Mouse (Mus musculus) testis, adult 2 months (tissue): Measurements from ENCODE around the gene Aif1l. TPM values are rescaled to one million over a fixed set of nuclear protein-coding genes. Genes with fewer than 3 reads are reported as not detected.

Experiments used
- H3K27ac ChIP-seq: fragments of 200-500 bp; 2 replicates; pipeline ENCODE4 v1.5.1; 2012; ENCODE audit warnings: low read depth, low read length; ENCODE audit not compliant: control insufficient read depth, insufficient read depth
- H3K27me3 ChIP-seq: fragments of 200-500 bp; 2 replicates; pipeline ENCODE4 v1.6.1; 2012; ENCODE audit warnings: mild to moderate bottlenecking, low read length, moderate library complexity; ENCODE audit not compliant: control insufficient read depth, insufficient read depth
- H3K36me3 ChIP-seq: fragments of 200-500 bp; 2 replicates; pipeline ENCODE4 v1.6.1; 2012; ENCODE audit warnings: mild to moderate bottlenecking, low read length; ENCODE audit not compliant: control insufficient read depth, insufficient read depth
- H3K4me1 ChIP-seq: fragments of 200-500 bp; 2 replicates; pipeline ENCODE4 v1.6.1; 2012; ENCODE audit warnings: low read length; ENCODE audit not compliant: control insufficient read depth, insufficient read depth
- H3K4me3 ChIP-seq: fragments of 200-500 bp; 2 replicates; pipeline ENCODE4 v1.5.1; 2012; ENCODE audit warnings: low read depth, mild to moderate bottlenecking, low read length, moderate library complexity, mixed read lengths; ENCODE audit not compliant: control insufficient read depth
- CTCF ChIP-seq: fragments of 200-500 bp; IDR thresholded peaks from 2 replicates; pipeline ENCODE4 v1.5.1; 2012; ENCODE audit warnings: low read depth, mild to moderate bottlenecking, inconsistent platforms, low read length, moderate library complexity; ENCODE audit not compliant: control insufficient read depth, insufficient read depth, insufficient replicate concordance
- POLR2A ChIP-seq: fragments of 200-500 bp; IDR thresholded peaks from 2 replicates; pipeline ENCODE4 v1.6.1; 2012; ENCODE audit warnings: low read depth, mild to moderate bottlenecking, inconsistent platforms, low read length, moderate library complexity; ENCODE audit not compliant: control insufficient read depth
- polyA plus RNA-seq: library from polyadenylated mRNA; depleted of rRNA; stranded (reverse); fragments of >200 nt; gene quantifications from 2 replicates; pipeline ENCODE4 v1.2.3, GENCODE M21; 2012

The Aif1l gene
- polyA plus RNA-seq, 1 experiment = 1.1 TPM

- no peak for TF ChIP-seq POLR2A
- no peak for TF ChIP-seq CTCF
- H3K4me3 ChIP-seq = no peak overlapping the region
- no peaks in the 10 kb centered on the region for H3K27me3 ChIP-seq
- H3K27ac ChIP-seq = no peak overlapping the region
- peaks cover 9% of the 10 kb centered on the region for H3K36me3 ChIP-seq
- no peaks in the 10 kb centered on the region for H3K4me1 ChIP-seq
These were observed 41.0 kb downstream of the Aif1l start for GRCm38 (mm10) chr2:31990961-31991360.

- peaks cover 12% of the 10 kb centered on the region for H3K36me3 ChIP-seq
- no peak overlapping the region for H3K27ac ChIP-seq
- H3K4me1 ChIP-seq = no peaks in the 10 kb centered on the region
- no peaks in the 10 kb centered on the region for H3K27me3 ChIP-seq
- no peak for TF ChIP-seq POLR2A
- no peak for TF ChIP-seq CTCF
- H3K4me3 ChIP-seq = no peak overlapping the region
These were observed 45.0 kb downstream of the Aif1l start for GRCm38 (mm10) chr2:31994896-31995295.

- H3K27ac ChIP-seq = no peak overlapping the region
- H3K36me3 ChIP-seq = peaks cover 12% of the 10 kb centered on the region
- H3K4me3 ChIP-seq = no peak overlapping the region
- no peak for TF ChIP-seq CTCF
- no peak for TF ChIP-seq POLR2A
- H3K27me3 ChIP-seq = no peaks in the 10 kb centered on the region
- H3K4me1 ChIP-seq = no peaks in the 10 kb centered on the region
These were observed 46.1 kb downstream of the Aif1l start for GRCm38 (mm10) chr2:31996060-31996459.

GRCm38 (mm10) chr2:31997539-31997938 lies 47.6 kb downstream of the Aif1l start:
- Histone ChIP-seq H3K27ac (no peak overlapping the region), H3K36me3 (peaks cover 11% of the 10 kb centered on the region)
- TF ChIP-seq CTCF (no peak), POLR2A (no peak)

GRCm38 (mm10) chr2:31998443-31998842 lies 48.5 kb downstream of the Aif1l start:
- TF ChIP-seq POLR2A (no peak), CTCF (no peak)
- Histone ChIP-seq H3K27me3 (no peaks in the 10 kb centered on the region), H3K27ac (no peak overlapping the region), H3K4me1 (no peaks in the 10 kb centered on the region), H3K4me3 (no peak overlapping the region), H3K36me3 (peaks cover 14% of the 10 kb centered on the region)

More at GRCm38 (mm10) chr2:31997539-31997938, 47.6 kb downstream of the Aif1l start:
- Histone ChIP-seq H3K4me1 (no peaks in the 10 kb centered on the region), H3K27me3 (no peaks in the 10 kb centered on the region), H3K4me3 (no peak overlapping the region)

- Histone ChIP-seq H3K4me3 (no peak overlapping the region), H3K36me3 (peaks cover 5% of the 10 kb centered on the region), H3K4me1 (no peaks in the 10 kb centered on the region), H3K27me3 (no peaks in the 10 kb centered on the region), H3K27ac (no peak overlapping the region)
- TF ChIP-seq CTCF (no peak), POLR2A (no peak)
These were observed 58.4 kb downstream of the Aif1l start for GRCm38 (mm10) chr2:32008311-32008710.

- no peak overlapping the region for H3K27ac ChIP-seq
These were observed 58.8 kb downstream of the Aif1l start for GRCm38 (mm10) chr2:32008716-32009115.

GRCm38 (mm10) chr2:32019704-32020103 lies 69.8 kb downstream of the Aif1l start:
- no peaks in the 10 kb centered on the region for H3K27me3 ChIP-seq
- no peak overlapping the region for H3K27ac ChIP-seq
- H3K36me3 ChIP-seq = peaks cover 14% of the 10 kb centered on the region
- H3K4me1 ChIP-seq = no peaks in the 10 kb centered on the region
- TF ChIP-seq CTCF (no peak), POLR2A (no peak)
- H3K4me3 ChIP-seq = peak overlapping the region; percentile 40

More at GRCm38 (mm10) chr2:32008716-32009115, 58.8 kb downstream of the Aif1l start:
- TF ChIP-seq CTCF (no peak), POLR2A (no peak)
- peaks cover 5% of the 10 kb centered on the region for H3K36me3 ChIP-seq
- no peak overlapping the region for H3K4me3 ChIP-seq
- H3K4me1 ChIP-seq = no peaks in the 10 kb centered on the region
- H3K27me3 ChIP-seq = no peaks in the 10 kb centered on the region
